Mouse (Mus musculus) lung, postnatal 4 days (tissue): ENCODE measurements around the gene Tpbgl.

Source experiments
- DNase-seq, 2 experiments: peaks; one replicate each; pipeline ENCODE4 v3.0.0; 2021

Gene Tpbgl

DNA sequence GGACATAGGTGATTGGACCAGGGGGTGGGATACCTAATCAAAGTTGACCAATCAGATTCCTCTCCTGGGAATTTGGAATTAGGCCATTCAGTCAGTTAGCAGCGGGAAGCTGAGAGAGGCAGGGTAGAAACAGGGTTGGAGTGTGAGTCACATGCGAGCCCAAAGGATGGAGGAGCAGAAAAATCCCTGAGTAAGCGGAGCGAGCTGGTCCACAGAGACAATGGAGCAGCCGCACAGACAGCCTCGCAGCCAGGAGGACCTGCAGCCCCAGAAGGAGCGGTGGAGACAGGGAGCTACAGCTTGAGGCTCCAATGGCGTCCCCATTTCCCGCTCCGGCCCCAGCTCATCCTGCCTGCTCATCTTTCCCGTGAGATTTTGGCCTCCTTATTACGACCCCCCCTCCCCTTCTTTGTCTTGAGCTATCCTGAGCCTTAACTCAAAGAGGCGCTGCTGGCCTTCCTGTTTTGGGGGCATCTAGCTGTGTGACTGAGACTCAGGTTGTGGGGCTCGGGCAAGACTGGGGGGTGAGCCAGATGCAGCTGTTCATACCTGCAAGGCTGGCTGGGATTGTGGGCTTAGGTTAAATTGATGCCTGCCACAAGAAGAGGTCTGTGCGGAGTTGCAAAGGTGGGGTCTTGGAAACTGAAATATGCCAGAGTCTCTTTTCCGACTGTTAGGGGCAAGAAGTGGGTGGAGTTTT is 47.3 kb downstream of the Tpbgl start:
- peak in 1 of 2 experiments; percentile 22 for DNase-seq

DNA sequence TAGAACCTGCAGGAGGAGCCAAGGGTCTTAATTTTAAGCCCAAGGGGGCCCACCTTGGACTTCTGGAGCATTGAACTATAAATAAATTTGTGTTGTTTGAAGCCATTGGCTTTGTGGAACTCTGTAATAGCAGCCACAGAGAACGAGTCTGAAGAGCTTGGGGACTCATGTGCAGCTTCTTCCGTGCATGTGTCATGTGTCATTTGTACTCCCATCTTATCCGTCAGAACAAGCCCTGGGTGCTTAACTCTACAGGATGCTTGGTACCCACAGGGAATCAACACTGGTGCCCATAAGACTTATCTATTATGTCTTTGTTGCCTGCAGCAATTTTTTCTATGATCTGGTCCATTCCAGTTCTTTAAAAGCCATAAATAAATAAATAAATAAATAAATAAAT is 48.7 kb downstream of the Tpbgl start:
- DNase-seq, result no peak
